Mouse (Mus musculus) testis, adult 2 months (tissue): ENCODE measurements around the gene Hist2h2aa1.

Source experiments
- CTCF ChIP-seq: fragments of 200-500 bp; IDR thresholded peaks from 2 replicates; pipeline ENCODE4 v1.5.1; 2012; ENCODE audit warnings: low read depth, mild to moderate bottlenecking, inconsistent platforms, low read length, moderate library complexity; ENCODE audit not compliant: control insufficient read depth, insufficient read depth, insufficient replicate concordance
- POLR2A ChIP-seq: fragments of 200-500 bp; IDR thresholded peaks from 2 replicates; pipeline ENCODE4 v1.6.1; 2012; ENCODE audit warnings: low read depth, mild to moderate bottlenecking, inconsistent platforms, low read length, moderate library complexity; ENCODE audit not compliant: control insufficient read depth

GRCm38 (mm10) chr3:96254683-96255355 is 9.5 kb downstream of the Hist2h2aa1 start:
- TF ChIP-seq CTCF (no peak), POLR2A (no peak)
